Mouse (Mus musculus) erythroblast, adult 5-6 weeks (primary cell): Measurements from ENCODE around the gene 5830473C10Rik. TPM values are rescaled to one million over a fixed set of nuclear protein-coding genes. Genes with fewer than 3 reads are reported as not detected.

Experiments used
- ATAC-seq: replicated peaks from 2 replicates; pipeline ENCODE4 v1.8.0; 2016; ENCODE audit warnings: moderate number of reproducible peaks, mild to moderate bottlenecking, moderate TSS enrichment, inconsistent platforms; ENCODE audit not compliant: poor library complexity, low FRiP score, severe bottlenecking
- total RNA-seq, 2 experiments: library from RNA; stranded (forward) in 1 of 2; stranded (reverse) in 1 of 2; fragments of 150-400 nt in 1 of 2; fragments of 200-764, 138-1000 nt in 1 of 2; gene quantifications; 2 replicates each; pipeline versions ENCODE4 v1.2.3 to v1.2.4; 2015 to 2017; ENCODE audit warnings: low replicate concordance in 2 of 2

5830473C10Rik gene
- total RNA-seq, 2 experiments from 2014 or later: not detected

DNA sequence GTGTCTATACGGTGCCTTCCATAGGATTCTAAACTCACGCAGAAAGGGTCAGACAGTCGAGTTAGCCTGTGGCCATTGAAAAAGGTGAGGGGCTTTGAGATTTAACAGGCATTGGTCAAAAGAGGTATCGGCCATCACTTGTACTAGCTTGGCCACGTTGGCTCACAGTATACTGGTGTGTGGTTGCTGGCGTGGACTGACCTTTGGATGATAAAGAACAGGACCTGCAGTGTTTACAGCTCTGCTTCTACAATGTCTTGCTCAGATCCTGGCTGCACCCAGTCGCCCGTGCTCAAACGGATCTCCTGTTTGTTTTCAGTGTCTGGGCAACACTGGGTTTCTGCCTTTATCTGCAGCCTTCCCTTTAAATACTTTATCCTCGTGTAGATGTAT is 80.3 kb downstream of the 5830473C10Rik start:
- ATAC-seq: no peak

DNA sequence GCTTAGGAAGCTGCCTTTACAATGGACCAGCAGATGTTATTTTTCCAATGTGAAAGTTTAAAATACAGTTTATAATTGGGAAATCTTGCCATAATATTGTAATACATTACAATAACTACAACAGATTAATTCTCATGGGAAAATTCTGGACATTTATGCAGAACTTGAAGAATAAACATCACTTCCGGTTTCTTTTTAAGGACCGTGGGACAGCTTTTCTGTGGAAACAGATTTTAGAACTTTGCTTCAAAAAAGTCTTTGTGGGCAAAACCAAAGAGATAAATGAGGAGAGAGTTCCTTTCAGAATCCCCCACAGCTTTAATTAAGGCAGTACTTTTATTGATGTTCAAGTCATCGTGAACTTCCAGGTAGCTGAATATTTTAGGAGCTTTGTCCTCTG is 84.7 kb downstream of the 5830473C10Rik start:
- ATAC-seq: no peak

DNA sequence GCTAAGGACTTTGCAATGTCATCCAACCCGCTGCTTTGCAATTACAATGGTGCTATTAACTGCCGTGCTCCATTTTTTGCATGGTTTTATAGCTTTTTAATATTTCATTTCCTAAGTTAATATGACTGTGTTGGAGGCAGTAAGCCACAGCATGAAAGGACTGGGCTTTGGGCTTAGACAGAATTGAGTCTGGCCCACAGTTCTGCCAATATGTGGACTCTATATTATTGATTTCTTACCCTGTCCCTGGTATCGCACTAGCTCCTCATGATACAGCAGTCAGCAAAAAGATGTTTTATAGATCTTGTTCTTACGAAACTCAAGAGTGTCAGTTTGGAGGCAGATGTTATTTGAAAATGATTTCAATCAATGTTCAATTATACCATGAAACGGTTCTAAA is 85.5 kb downstream of the 5830473C10Rik start:
- no peak for ATAC-seq

Other genes with a start within 250 kb of the 5830473C10Rik start
- 43.3 and 46.3 TPM in 2 replicates for gene Ankrd17, start 194.5 kb upstream of the 5830473C10Rik start, total RNA-seq (2015; ENCODE audit: low replicate concordance)
- 75.2 and 99.7 TPM in 2 replicates for gene Ankrd17, start 194.5 kb upstream of the 5830473C10Rik start, total RNA-seq (2017; ENCODE audit: low replicate concordance)
- 6.0 TPM in 1 of 2 replicates, not detected in the other for gene Gm9958, start 193.9 kb upstream of the 5830473C10Rik start, total RNA-seq (2015; ENCODE audit: low replicate concordance)
- not detected in 2 replicates for gene Gm9958, start 193.9 kb upstream of the 5830473C10Rik start, total RNA-seq (2017; ENCODE audit: low replicate concordance)
- gene Alb, start 100.2 kb upstream of the 5830473C10Rik start, total RNA-seq (2015; ENCODE audit: low replicate concordance): not detected in 2 replicates
- not detected in 2 replicates for gene Alb, start 100.2 kb upstream of the 5830473C10Rik start, total RNA-seq (2017; ENCODE audit: low replicate concordance)
- not detected in 2 replicates for gene Afp, start 70.4 kb upstream of the 5830473C10Rik start, total RNA-seq (2015; ENCODE audit: low replicate concordance)
- gene Afp, start 70.4 kb upstream of the 5830473C10Rik start, total RNA-seq (2017; ENCODE audit: low replicate concordance): not detected in 2 replicates
- gene Afm, start 42.2 kb upstream of the 5830473C10Rik start, total RNA-seq (2015; ENCODE audit: low replicate concordance): not detected in 2 replicates
- gene Afm, start 42.2 kb upstream of the 5830473C10Rik start, total RNA-seq (2017; ENCODE audit: low replicate concordance): not detected in 2 replicates
- gene Rassf6, start 79.5 kb downstream of the 5830473C10Rik start, total RNA-seq (2015; ENCODE audit: low replicate concordance): not detected in 2 replicates
- not detected in 2 replicates for gene Rassf6, start 79.5 kb downstream of the 5830473C10Rik start, total RNA-seq (2017; ENCODE audit: low replicate concordance)
- gene Cxcl5, start 198.3 kb downstream of the 5830473C10Rik start, total RNA-seq (2015; ENCODE audit: low replicate concordance): not detected in 2 replicates
- gene Cxcl5, start 198.3 kb downstream of the 5830473C10Rik start, total RNA-seq (2017; ENCODE audit: low replicate concordance): not detected in 2 replicates
- 10.0 and 10.8 TPM in 2 replicates for gene Ppbp, start 207.4 kb downstream of the 5830473C10Rik start, total RNA-seq (2015; ENCODE audit: low replicate concordance)
- gene Ppbp, start 207.4 kb downstream of the 5830473C10Rik start, total RNA-seq (2017; ENCODE audit: low replicate concordance): 1.7 TPM in 1 of 2 replicates, not detected in the other
- gene Pf4, start 211.3 kb downstream of the 5830473C10Rik start, total RNA-seq (2015; ENCODE audit: low replicate concordance): 29.0 and 49.1 TPM in 2 replicates
- 6.4 and 12.8 TPM in 2 replicates for gene Pf4, start 211.3 kb downstream of the 5830473C10Rik start, total RNA-seq (2017; ENCODE audit: low replicate concordance)
- gene Cxcl3, start 225.0 kb downstream of the 5830473C10Rik start, total RNA-seq (2015; ENCODE audit: low replicate concordance): not detected in 2 replicates
- gene Cxcl3, start 225.0 kb downstream of the 5830473C10Rik start, total RNA-seq (2017; ENCODE audit: low replicate concordance): not detected in 2 replicates
- gene Cxcl15, start 233.4 kb downstream of the 5830473C10Rik start, total RNA-seq (2015; ENCODE audit: low replicate concordance): not detected in 2 replicates
- not detected in 2 replicates for gene Cxcl15, start 233.4 kb downstream of the 5830473C10Rik start, total RNA-seq (2017; ENCODE audit: low replicate concordance)